Mouse (Mus musculus) liver, adult 2 months (tissue): ENCODE data around the gene Fam241b.

Experiments used
- CTCF ChIP-seq: fragments of 200-500 bp; IDR thresholded peaks from 2 replicates; pipeline ENCODE4 v1.5.1; 2011; ENCODE audit warnings: low read depth, low read length, control low read depth
- POLR2A ChIP-seq: fragments of 200-500 bp; IDR thresholded peaks from 2 replicates; pipeline ENCODE4 v1.6.1; 2011; ENCODE audit warnings: low read length, control low read depth; ENCODE audit not compliant: insufficient read depth; ENCODE audit errors: extremely low read depth

- no peak for TF ChIP-seq POLR2A
- no peak for TF ChIP-seq CTCF
Measured at GRCm38 (mm10) chr10:62070636-62071035, 73.1 kb downstream of the Fam241b start.
